Mouse (Mus musculus) testis, adult 2 months (tissue): ENCODE results near the gene Fam110a.

ENCODE experiments used
- CTCF ChIP-seq: fragments of 200-500 bp; IDR thresholded peaks from 2 replicates; pipeline ENCODE4 v1.5.1; 2012; ENCODE audit warnings: low read depth, mild to moderate bottlenecking, inconsistent platforms, low read length, moderate library complexity; ENCODE audit not compliant: control insufficient read depth, insufficient read depth, insufficient replicate concordance
- POLR2A ChIP-seq: fragments of 200-500 bp; IDR thresholded peaks from 2 replicates; pipeline ENCODE4 v1.6.1; 2012; ENCODE audit warnings: low read depth, mild to moderate bottlenecking, inconsistent platforms, low read length, moderate library complexity; ENCODE audit not compliant: control insufficient read depth

GRCm38 (mm10) chr2:152009061-152009779 lies 29.2 kb upstream of the Fam110a start:
- TF ChIP-seq CTCF (no peak), POLR2A (no peak)
